Mouse (Mus musculus) frontal cortex, adult 2 months (tissue): ENCODE measurements at regions not wholly inside any gene's neighbourhood (a gene's known extent, or its start where the extent isn't known, plus 50 kb on each side); places are given as distances from the start of the nearest gene placed in this dataset.
"Not testable (repeated sequence)": the region's sequence is repeated elsewhere in the genome, so short reads cannot be mapped to it uniquely, and the experiment has no call there.

Experiments
- DNase-seq, 2 experiments: peaks; one replicate each; pipeline ENCODE4 v3.0.0; 2022; ENCODE audit warnings: low spot score in 1 of 2; ENCODE audit errors: extremely low spot score in 1 of 2

DNA sequence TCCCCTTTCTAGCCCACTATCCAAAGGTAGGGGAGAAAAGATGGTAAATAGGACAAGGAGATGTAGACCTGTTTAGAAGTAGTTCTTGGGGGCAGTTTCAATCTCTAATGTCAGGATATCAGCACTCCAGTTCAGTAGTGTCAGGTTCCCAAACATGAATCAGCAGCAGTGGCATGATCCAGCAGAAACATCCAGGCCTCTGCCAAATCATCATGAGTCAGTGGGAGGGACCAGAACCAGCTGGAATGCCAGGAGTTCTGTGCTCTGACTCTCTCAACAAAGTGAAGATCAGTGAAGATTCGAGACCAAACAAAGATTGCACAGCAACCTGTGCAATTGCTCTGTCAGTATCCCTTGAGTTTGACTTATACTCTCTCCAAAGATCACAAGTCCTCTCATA is 85.9 kb upstream of the Nrip1 start:
- DNase-seq = no peak

DNA sequence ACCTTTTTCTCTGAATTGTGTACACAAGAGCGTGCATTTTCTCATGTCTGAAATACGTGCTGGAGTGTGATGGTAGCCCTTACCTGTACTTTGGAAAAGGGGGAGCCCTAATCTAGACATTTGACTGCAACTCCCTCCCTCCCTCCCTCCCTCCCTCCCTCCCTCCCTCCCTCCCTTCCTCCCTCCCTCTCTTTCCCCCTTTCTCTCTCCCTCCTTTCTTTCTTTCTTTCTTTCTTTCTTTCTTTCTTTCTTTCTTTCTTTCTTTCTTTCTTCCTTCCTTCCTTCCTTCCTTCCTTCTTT is 82.6 kb upstream of the Nrip1 start:
- not testable (repeated sequence) for DNase-seq

DNA sequence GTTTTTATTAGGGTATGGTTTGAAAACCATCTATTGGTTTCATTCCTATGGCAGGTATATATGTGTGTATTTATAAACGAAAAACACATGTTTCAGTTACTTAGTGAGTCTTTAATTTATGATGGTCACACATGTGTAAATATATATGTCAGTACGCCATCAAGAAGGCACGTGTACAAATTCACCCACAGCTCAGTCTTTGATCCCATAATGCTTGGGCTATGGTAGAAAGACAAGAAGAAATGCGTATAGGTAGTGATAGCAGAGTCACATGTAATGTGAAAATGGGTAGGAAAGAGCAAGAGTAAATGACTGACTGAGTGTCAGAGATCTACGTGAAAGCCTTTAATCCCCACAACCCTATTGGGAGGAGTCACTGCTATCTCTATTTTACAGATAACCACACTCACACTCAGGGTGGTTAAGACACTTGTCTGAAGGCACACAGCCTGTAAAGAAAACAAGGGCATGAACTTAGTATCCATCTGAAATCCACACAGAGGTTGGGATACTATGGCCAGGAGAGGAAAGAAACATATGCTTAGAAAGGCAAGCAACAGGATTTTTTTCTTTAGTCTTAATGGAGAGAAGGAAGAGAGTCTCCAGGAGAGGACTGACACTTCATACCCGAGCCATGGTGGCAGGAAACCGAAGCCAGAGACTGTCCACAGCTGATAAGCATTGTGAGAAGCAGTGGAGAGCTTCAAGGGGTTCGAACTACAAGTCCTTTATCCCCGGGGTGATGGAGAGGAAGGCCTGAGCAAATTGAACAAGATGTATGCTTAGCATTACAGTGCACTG is 82.1 kb upstream of the Nrip1 start:
- no peak for DNase-seq

DNA sequence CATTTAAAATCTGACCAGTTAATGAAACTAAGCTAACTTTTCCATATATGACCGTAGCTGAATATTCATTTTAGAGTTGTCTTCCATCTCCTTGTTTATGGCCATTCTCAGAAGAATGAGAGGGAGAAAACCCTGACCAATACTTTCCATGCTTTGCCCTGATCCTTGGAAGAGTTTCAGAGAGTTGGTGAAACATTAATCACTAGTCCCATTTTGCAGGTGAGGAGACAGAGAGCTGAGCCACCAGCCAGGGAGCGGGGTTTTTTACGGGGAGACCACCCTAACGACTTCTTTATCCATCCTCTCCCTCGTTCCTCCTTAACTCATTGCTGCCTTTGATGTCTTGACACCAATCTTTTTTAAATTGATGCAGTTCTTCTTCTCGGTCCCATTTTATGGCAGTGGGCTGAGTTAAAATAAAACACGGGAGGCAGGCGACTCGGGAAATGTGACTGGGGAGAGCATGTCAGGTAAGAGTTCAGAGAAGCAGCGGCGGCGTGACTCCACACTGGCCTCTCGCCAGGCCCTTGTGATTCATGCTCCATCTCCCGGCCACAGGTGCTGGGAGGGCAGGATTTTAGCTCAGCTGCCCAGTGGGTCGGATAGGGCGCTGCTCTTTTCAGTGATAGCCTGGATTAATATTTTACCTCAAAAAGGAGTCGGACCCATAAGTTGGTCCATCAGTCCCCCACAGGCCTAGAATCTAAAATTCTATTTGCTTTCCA is 81.3 kb upstream of the Nrip1 start:
- no peak for DNase-seq

DNA sequence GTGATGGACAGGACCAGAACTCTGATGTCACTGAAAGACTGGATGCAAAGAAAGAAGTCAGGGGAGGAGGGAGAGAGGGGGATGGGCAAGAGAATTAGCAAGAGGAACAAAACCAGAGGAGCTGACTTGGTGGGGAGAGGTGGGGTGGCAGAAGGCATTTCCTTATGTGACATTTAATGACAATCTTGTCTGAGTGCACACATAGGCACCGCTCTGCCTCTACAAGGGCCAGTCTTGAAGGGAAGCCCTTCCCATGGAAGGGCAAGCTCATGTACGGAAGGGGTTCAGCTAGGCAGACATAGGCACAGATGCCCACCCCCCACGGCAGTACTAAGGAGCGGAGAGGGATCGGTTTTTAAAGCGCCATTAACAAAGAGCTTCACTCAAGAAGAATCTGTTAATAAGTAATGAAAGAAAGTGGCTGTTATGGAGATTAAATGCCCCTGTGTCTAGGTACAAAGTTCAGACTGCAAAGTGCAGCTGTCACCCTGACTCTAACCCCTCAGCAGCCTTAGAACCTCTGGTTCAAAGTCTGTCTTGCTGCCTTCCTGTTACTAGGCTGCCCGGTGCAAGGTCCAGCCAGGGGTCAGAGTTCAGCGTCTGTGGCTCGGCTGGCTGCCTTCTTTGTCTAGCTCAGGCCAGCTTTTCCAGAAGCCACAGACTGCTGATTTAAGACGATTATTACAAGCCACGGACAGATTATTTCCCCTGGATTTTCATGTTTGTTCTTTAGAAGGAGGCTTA is 80.0 kb upstream of the Nrip1 start:
- no peak for DNase-seq

DNA sequence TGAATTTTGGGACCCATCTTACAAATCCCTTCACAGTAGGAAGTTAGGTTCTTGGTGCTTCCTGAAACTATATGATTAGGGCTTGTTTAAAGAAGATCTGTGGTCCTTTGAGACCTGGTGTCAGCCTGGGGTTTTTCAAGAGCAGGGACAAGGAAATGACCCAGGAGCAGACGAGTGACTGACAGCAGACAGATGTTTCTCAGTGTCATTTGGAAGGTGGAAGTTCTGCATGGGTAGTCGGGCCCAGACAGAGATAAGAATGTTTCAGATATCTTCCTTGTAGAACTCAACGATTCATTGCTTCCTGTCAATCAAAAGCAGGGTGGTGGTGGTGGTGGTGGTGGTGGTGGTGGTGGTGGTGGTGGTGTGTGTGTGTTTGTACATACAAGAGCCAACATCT is 75.1 kb upstream of the Nrip1 start:
- DNase-seq = no peak

DNA sequence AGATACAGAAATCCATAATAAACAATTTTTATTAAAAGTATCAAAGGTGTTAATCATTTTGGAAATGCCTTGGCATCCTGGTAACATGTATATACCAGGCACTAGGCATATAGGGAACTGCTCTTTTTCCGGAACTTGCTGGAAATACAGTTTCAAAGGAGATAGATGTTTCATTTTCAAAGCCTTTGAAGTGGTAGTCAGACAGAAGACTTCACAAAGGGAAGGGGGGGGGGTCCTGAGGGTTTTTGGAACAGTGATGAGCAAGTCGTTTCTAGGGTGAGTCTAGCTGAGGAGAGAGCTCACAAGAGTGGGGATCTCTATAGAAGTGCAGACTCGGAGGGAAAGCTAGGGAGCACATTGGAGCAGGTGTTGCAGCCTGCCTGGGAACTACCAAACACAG is 73.4 kb upstream of the Nrip1 start:
- DNase-seq = no peak

DNA sequence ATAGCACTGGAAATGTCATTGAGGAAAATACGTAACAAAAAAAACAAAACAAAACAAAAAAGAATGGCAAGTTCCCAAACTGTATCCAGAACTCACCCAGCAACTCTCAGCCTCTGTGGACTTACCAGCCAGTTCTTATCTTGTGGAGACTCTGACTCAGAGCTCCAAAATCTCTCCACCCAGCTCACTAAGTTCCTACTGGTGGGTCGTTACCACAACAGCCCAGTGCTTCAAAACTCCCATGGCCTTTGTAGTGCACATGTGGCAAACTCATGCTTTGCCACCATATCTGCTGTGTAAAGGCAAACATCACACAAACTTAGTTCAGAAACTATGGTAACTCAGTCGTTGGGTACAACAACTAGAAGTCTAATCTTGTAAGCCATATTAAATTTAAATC is 71.0 kb upstream of the Nrip1 start:
- DNase-seq = no peak

DNA sequence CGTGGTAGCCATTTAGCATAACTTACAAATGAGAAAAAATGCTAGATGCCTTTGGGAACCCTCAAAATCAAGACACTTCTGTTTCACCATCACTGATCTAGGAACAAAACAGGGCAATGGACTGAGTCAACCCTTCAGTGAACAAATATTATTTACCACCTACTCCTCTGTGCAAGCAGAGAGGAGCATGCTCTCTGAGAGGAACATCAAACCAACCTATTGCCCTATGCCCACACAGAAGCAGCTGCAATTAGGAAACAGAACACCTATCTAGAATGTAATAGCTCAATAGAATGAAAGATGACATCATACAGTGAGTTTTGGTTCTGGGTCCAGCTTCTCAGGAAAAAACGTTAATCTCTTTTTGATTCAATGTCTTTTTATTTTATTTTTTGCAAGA is 69.0 kb upstream of the Nrip1 start:
- no peak for DNase-seq

DNA sequence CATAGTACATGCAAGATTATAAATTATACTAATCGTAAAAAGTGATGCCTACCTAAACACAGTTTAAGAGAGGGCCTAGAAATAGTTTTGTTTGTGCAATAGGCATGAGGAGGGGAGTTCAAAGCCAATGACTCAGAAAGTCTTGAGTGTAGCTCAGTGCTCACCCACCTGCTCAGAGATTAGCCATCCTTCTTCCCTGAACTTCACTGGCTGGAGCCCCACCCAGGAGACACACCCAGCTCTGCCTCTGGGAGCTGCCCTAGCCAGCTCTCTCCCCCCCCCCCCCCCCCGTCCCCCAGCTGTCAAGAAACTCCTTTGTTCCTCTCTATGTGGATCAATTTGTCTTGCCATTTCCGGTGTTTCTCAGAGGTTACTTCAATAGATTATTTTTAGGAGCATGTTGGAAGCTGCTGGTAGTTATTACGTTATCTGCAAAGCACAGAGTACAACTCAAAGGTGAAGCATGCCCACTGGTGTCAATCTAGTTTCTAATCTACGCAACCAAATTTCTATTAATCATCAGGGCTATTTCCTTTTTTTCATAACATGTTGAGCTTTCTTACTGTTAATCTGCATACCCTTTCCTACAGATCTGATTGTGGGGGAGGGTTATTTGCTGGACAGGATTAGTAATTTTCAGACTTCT is 68.3 kb upstream of the Nrip1 start:
- no peak for DNase-seq

DNA sequence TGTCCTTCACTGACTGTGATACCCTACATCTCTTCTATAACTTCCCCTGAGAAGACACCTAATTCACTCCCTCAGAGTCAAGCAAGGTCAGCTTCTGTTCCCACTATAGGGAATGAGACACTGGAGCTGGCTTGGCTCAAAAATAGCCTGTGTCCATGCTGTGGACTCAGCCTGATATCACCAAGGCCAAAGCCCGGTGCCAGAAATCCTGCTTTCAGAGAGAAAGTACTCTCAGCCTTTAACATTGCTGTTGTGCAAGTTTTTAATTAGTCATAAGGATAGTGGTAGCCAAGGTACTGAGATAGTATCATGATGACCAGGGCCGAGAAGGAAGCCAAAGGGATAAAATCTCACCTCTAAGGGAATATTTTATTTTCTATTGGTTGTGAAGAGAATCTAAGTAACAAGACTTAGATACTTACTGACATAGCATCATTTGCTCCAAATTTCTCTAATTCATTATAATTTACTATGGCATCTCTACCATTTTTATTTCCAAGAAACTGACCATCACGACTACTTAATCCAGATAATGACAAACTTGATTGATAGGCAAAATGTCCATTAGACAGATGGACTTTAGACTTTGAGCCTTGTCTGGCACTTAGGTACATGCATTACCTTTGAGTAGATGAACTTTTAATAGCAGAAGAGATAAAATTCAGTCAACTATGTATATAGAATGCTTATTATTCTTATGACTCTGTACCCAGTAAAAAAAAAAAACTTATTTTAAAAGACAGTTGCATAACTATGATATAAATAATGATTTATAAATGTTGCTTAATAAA is 64.7 kb upstream of the Nrip1 start:
- no peak for DNase-seq

DNA sequence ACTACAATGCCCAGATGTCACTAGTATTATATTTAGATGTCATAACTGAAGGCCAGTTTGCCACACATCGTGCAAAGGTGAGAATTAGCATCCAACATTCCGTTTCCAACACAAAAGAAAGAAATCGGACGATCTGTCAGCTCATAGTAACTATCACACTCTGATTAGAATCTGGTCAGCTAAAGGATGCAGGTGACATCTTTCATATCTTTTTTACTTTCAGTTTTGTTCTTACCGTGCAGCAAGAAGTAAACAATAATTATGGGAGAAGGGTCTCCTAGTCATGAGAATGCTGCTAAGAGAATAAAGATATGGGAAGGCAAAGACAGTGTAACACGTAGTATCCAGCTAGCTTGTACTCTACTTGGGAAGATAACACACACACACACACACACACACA is 62.7 kb upstream of the Nrip1 start:
- DNase-seq = no peak

DNA sequence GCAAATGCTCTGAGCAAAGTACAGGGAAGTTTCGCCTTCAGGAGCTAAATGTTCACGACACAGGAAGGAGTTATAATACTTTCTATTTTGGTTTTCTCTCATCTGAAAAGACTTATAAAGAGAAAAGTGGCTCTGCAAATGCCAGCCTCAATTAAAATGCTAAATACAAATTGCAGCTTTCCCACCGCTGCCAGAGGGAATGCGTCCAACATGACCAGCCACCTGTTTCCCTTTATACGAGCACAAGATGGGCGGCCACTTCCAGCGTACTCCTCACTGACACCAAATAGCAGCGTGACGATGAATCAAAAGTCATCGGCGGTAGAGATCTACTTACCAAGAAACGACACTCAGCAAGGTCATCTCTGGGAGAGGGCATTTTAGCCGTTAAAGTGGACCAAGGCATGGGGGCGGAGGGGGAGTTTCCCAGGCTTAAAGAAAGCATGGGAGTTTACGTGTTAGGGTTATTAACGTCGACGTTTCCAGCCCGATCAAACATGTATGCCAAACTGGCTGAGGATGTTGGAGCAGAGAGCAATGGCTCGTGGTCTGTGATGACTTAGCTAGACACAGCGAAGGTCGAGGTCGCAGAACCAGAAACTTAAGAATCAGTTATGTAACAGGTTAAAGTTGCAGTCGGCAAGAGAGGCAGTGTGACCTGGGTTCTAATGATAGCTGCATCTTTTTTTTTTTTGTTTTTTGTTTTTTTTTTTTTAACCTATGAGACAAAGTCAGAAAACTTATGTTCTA is 59.6 kb upstream of the Nrip1 start:
- DNase-seq = peak in 1 of 2 experiments; percentile 33

DNA sequence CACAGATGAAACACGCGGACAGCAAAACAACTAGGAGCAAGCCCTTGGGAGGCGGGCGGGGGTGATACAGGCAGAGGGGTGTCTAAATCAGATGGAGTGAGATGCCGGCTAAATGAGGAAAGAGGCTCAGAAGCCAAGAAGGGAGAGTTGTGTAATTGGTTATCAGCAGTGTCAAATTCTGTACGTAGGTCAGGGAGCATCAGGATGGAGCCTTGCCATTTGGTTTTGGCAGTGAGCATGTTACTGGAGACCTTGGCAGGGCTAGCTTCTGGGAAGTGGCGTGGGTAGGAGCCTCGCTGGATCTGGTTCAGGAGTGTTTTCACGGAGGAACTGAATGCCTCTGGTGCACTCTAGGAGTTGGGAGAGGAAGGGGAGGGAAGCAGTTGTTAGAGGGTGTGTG is 58.7 kb upstream of the Nrip1 start:
- DNase-seq = peak in 1 of 2 experiments; percentile 43

DNA sequence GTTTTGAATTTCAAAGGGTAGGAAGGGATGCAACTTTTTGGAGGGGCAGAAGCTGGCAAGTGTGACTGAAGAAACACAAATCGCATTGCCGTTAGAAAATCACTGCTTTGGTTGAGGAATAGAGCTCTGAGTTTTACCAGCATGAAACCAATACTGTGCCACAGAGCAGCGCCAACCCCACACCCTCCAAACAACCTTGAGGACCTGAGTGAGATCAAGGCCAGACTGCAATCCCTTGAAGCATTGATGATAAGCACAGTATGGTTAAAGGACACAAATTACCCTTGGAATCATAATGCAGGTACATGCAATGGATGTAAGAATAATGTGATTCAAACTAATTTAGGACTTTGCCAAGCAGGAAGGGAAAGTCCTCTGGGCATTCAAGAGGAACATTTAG is 55.5 kb upstream of the Nrip1 start:
- DNase-seq = no peak

DNA sequence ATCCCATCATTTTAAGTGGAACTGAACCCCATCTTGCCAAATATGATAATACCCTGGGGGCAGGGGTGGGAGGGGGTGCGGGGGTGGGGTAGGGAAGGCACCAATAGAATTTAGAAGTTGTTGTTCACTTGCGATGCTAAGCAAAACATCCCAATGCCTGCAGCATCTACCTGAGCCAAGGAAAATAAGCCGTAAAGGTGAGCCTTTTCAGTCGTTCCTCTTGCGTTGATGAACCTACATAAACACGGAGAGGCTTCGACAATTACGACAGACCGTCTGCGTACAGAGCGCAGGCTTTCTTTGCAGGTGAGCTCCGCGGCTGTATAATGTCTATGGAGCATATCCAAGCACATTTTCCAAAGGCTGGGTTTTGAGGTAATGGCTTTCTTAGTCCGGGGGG is 50.3 kb upstream of the Nrip1 start:
- no peak for DNase-seq
